Mouse (Mus musculus) erythroblast, embryonic 14.5 days (primary cell): ENCODE measurements around the gene Plekha1.

Source experiments
- GATA1 ChIP-seq: IDR thresholded peaks from 2 replicates; pipeline ENCODE4 v1.6.1; 2012; ENCODE audit warnings: low read length, inconsistent platforms, mixed read lengths
- TAL1 ChIP-seq: IDR thresholded peaks from 3 replicates; pipeline ENCODE4 v1.6.1; 2012; ENCODE audit warnings: low read length, inconsistent platforms, mixed read lengths

DNA sequence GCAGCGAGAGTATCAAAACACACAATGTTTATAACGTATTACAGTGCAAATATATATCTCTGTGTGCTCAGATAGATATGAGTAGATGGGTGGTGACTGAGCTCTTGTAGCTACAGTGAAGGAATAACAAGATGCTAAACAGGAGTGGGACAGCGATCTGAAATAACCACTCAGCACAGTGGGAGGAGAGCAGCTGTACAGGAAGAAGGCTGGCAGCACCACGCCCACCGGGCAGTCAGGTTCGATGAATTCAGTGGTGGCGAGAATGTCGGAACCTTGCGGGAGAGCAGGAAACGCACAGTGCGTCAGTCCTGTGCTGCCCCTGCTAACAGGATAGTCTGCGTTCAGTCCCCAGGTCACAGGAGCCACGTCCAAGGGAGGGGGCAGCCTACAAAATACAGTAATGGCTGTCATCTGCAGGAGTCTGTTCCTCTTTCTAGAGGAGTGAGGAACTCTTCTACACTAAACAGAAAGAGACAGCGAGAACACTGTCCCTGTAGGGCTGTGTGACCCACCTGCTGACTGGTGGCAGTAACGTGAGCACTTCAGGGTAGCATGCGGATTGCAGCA is 38.0 kb downstream of the Plekha1 start:
- TF ChIP-seq TAL1, result no peak
- TF ChIP-seq GATA1, result no peak
